Mouse (Mus musculus) bone marrow macrophage, adult 2 months (primary cell): Measurements from ENCODE around the gene Htr2a.

ENCODE experiments used
- CTCF ChIP-seq: IDR thresholded peaks from 2 replicates; pipeline ENCODE4 v1.5.1; 2012; ENCODE audit warnings: low read depth, mild to moderate bottlenecking, low read length, moderate library complexity
- POLR2A ChIP-seq: IDR thresholded peaks from 2 replicates; pipeline ENCODE4 v1.6.1; 2012; ENCODE audit warnings: mild to moderate bottlenecking, low read depth, low read length, borderline replicate concordance

- TF ChIP-seq CTCF (no peak), POLR2A (no peak)
Measured at GRCm38 (mm10) chr14:74731221-74732078, 90.8 kb downstream of the Htr2a start.
